Mouse (Mus musculus): ENCODE results near the gene Zfpl1.

DNA sequence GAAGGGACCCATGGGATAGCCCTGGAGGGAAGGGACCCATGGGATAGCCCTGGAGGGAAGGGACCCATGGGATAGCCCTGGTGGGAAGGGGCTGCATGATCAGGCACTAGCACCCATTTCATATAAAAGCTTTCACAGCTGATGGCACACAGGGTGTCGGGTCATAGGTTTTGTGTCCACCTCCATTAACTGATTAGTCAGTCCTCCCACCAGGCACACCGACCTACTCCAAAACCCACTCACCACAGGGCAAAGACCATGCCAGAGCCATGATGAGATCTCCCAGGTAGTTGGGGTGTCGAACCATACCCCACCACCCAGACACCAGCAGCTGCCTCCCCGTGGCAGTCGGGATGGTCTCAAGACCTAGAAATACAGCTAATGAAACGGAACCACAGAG lies 21.7 kb downstream of the Zfpl1 start:
- no peak for TF ChIP-seq CHD2 (IDR thresholded peaks at IDR 0.05; ENCODE audit: low read depth, low read length)
- TF ChIP-seq MAFK (IDR thresholded peaks at IDR 0.05; ENCODE audit: insufficient read depth, low read depth, low read length), result no peak
- TF ChIP-seq HCFC1 (IDR thresholded peaks at IDR 0.05; ENCODE audit: borderline replicate concordance, insufficient read depth, low read length), result no peak

Measured in ES-E14 (cell line).